Mouse (Mus musculus): ENCODE measurements around the gene Sema6d. TPM values are rescaled to one million over a fixed set of nuclear protein-coding genes. Genes with fewer than 3 reads are reported as not detected.

Gene Sema6d
- polyA plus RNA-seq, 1 experiment from 2014 or later = 27.7 TPM

DNA sequence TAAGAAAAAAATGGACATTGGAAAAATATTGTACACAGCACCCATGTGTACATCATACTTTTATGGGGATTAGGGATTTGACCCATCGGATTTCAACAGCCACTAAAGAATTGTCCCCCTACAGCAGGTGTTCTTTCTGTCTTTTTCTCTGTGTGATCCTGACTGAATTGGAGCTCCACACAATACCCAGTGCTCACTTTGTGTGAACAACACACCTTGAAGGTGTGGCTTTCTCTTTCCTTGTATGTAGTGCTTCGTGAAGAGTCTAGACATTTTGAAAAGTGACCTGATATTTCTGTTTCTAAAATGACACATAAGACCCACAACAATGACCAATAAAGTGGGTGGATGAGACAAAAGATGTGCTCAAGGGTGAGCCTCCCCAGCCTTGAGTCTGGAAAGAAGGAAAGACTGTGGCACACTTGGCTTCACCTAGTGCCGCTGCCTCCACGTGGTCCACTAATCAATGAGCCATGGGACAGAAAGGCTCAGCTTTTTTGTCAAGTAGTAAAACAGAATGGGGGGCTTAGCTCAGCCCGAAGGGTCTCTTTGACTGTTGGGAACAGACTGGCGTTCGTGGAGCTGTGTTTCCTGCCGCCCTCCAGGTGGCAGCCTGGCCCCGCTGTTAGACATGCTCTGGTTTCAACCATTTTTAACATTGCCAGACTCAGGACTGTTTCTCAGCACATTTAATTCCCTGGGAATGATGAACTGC, 10.9 kb downstream of the Sema6d start:
- WGBS = 24% methylated on average over 9 of the region's 9 CpGs

GRCm38 (mm10) chr2:124101201-124101517, 11.4 kb downstream of the Sema6d start:
- H3K36me3 ChIP-seq (ENCODE audit: control insufficient read depth, insufficient read depth, low read length) = no peaks in the 10 kb centered on the region
- no peaks in the 10 kb centered on the region for H3K27me3 ChIP-seq (ENCODE audit: control insufficient read depth, insufficient read depth, low read length)
- H3K4me1 ChIP-seq (ENCODE audit: control insufficient read depth in 2 of 2, insufficient read depth in 2 of 2, low read length in 2 of 2) = 0 out of 4 replicates have a peak, but pooled peaks cover 0 to 7% of the 10 kb centered on the region in 2 experiments
- no peaks in the 10 kb centered on the region for H3K9me3 ChIP-seq (ENCODE audit: control insufficient read depth, low read length)
- ATAC-seq (ENCODE audit: insufficient number of reproducible peaks, insufficient read depth, low FRiP score, low read depth) = no peak
- H3K4me2 ChIP-seq (ENCODE audit: low read length) = no peak overlapping the region
- H3K4me3 ChIP-seq (ENCODE audit: control insufficient read depth in 1 of 2, insufficient read depth in 1 of 2, low read depth in 1 of 2, low read length in 2 of 2) = no peak overlapping the region
- H3K9ac ChIP-seq (ENCODE audit: low read length) = no peak overlapping the region
- H3K27ac ChIP-seq (replicated peaks in 1 of 2; ENCODE audit: control insufficient read depth in 1 of 2, insufficient read depth in 1 of 2, low read depth in 2 of 2, low read length in 2 of 2) = no peak overlapping the region

More for the DNA sequence above, 10.9 kb downstream of the Sema6d start:
- Histone ChIP-seq H3K9ac (ENCODE audit: low read length) (no peak overlapping the region), H3K27ac (replicated peaks in 1 of 2; ENCODE audit: control insufficient read depth in 1 of 2, insufficient read depth in 1 of 2, low read depth in 2 of 2, low read length in 2 of 2) (no peak overlapping the region), H3K9me3 (ENCODE audit: control insufficient read depth, low read length) (no peaks in the 10 kb centered on the region), H3K27me3 (ENCODE audit: control insufficient read depth, insufficient read depth, low read length) (no peaks in the 10 kb centered on the region), H3K4me2 (ENCODE audit: low read length) (no peak overlapping the region), H3K4me3 (ENCODE audit: control insufficient read depth in 1 of 2, insufficient read depth in 1 of 2, low read depth in 1 of 2, low read length in 2 of 2) (no peak overlapping the region), H3K4me1 (ENCODE audit: control insufficient read depth in 2 of 2, insufficient read depth in 2 of 2, low read length in 2 of 2) (0 out of 4 replicates have a peak, but pooled peaks cover 0 to 7% of the 10 kb centered on the region in 2 experiments), H3K36me3 (ENCODE audit: control insufficient read depth, insufficient read depth, low read length) (no peaks in the 10 kb centered on the region)
- 0 out of 2 replicates have a peak, but pooled peaks have one; percentile 31 for ATAC-seq (ENCODE audit: insufficient number of reproducible peaks, insufficient read depth, low FRiP score, low read depth)

GRCm38 (mm10) chr2:124101580-124101979, 11.8 kb downstream of the Sema6d start:
- Histone ChIP-seq H3K27me3 (ENCODE audit: control insufficient read depth, insufficient read depth, low read length) (no peaks in the 10 kb centered on the region), H3K27ac (replicated peaks in 1 of 2; ENCODE audit: control insufficient read depth in 1 of 2, insufficient read depth in 1 of 2, low read depth in 2 of 2, low read length in 2 of 2) (no peak overlapping the region), H3K9me3 (ENCODE audit: control insufficient read depth, low read length) (no peaks in the 10 kb centered on the region), H3K9ac (ENCODE audit: low read length) (no peak overlapping the region), H3K4me3 (ENCODE audit: control insufficient read depth in 1 of 2, insufficient read depth in 1 of 2, low read depth in 1 of 2, low read length in 2 of 2) (no peak overlapping the region), H3K36me3 (ENCODE audit: control insufficient read depth, insufficient read depth, low read length) (no peaks in the 10 kb centered on the region), H3K4me1 (ENCODE audit: control insufficient read depth in 2 of 2, insufficient read depth in 2 of 2, low read length in 2 of 2) (0 out of 4 replicates have a peak, but pooled peaks cover 0 to 7% of the 10 kb centered on the region in 2 experiments), H3K4me2 (ENCODE audit: low read length) (no peak overlapping the region)
- no peak for ATAC-seq (ENCODE audit: insufficient number of reproducible peaks, insufficient read depth, low FRiP score, low read depth)
- 39% methylated on average over 5 of the region's 5 CpGs for WGBS

DNA sequence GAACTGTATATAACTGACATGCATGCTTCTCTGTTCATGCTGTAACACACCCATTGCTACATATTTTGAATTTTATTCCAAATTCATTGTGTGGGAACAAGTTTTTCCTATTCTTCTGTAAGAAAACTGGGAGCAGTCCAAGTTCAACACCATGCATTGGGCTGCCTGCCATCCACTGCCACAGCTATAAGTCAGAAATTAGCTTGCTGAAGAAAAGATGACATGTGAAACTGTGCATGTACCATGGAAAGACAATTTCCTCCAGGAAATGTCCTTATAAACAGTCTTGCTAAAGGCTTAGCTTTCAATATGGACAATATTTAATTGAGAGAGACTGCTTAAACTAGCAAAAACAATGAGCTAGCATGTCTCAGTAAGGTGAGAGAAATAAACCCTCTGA, 13.5 kb downstream of the Sema6d start:
- H3K4me1 ChIP-seq (ENCODE audit: control insufficient read depth in 2 of 2, insufficient read depth in 2 of 2, low read length in 2 of 2) = 0 out of 4 replicates have a peak, but pooled peaks cover 0 to 7% of the 10 kb centered on the region in 2 experiments
- no peaks in the 10 kb centered on the region for H3K9me3 ChIP-seq (ENCODE audit: control insufficient read depth, low read length)
- H3K36me3 ChIP-seq (ENCODE audit: control insufficient read depth, insufficient read depth, low read length) = no peaks in the 10 kb centered on the region
- H3K9ac ChIP-seq (ENCODE audit: low read length) = no peak overlapping the region
- no peaks in the 10 kb centered on the region for H3K27me3 ChIP-seq (ENCODE audit: control insufficient read depth, insufficient read depth, low read length)
- ATAC-seq (ENCODE audit: insufficient number of reproducible peaks, insufficient read depth, low FRiP score, low read depth) = no peak
- H3K4me3 ChIP-seq (ENCODE audit: control insufficient read depth in 1 of 2, insufficient read depth in 1 of 2, low read depth in 1 of 2, low read length in 2 of 2) = no peak overlapping the region
- H3K27ac ChIP-seq (replicated peaks in 1 of 2; ENCODE audit: control insufficient read depth in 1 of 2, insufficient read depth in 1 of 2, low read depth in 2 of 2, low read length in 2 of 2) = no peak overlapping the region
- no peak overlapping the region for H3K4me2 ChIP-seq (ENCODE audit: low read length)

DNA sequence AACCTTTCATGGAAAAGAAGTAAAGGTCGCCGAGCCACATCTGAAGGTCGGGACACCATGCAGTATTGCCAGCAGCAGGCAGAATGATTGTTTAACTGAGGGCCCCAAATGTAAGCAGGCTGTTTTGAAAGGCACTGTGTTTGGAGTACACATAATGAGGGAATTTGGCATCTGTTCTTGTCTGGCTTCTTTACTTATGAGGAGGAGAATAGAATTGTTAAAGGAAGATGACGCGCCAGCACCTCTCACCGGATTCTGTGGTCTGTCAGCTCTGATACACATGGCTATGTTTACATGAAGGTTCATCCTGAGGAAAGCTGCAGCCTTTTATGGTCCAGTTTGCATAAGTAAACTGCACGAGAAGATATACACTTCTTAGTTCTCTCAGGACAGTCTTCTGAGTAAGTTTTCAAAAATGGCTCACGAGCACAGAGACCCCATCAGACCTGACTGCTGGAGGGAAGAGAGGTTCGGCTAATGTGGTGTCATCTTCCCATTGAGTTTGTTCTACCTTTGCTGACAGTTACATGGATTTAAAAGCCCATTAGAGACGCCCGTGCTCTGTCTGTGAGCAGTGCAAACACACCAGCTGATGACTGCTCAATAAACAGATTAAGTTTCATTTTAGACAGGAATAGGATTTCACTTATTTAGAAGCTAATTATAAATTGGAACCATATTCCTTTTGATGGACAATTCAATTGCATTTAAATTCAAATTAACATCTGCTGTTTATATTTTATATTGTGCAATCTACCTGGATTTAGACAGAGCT, 28.9 kb downstream of the Sema6d start:
- WGBS = 76% methylated on average over 11 of the region's 11 CpGs

GRCm38 (mm10) chr2:124120355-124120754, 30.6 kb downstream of the Sema6d start:
- no peaks in the 10 kb centered on the region for H3K9me3 ChIP-seq (ENCODE audit: control insufficient read depth, low read length)
- WGBS = 18% methylated on average over 1 of the region's 1 CpGs
- H3K4me2 ChIP-seq (ENCODE audit: low read length) = no peak overlapping the region
- no peaks in the 10 kb centered on the region for H3K27me3 ChIP-seq (ENCODE audit: control insufficient read depth, insufficient read depth, low read length)
- peak overlapping the region in 1 of 2 experiments; percentile 67; a peak in 2 of 4 replicates for H3K27ac ChIP-seq (replicated peaks in 1 of 2; ENCODE audit: control insufficient read depth in 1 of 2, insufficient read depth in 1 of 2, low read depth in 2 of 2, low read length in 2 of 2)
- no peak overlapping the region for H3K9ac ChIP-seq (ENCODE audit: low read length)
- ATAC-seq (ENCODE audit: insufficient number of reproducible peaks, insufficient read depth, low FRiP score, low read depth) = peak; percentile 43; the same call in 1 of the 2 replicates
- H3K4me3 ChIP-seq (ENCODE audit: control insufficient read depth in 1 of 2, insufficient read depth in 1 of 2, low read depth in 1 of 2, low read length in 2 of 2) = no peak overlapping the region
- no peaks in the 10 kb centered on the region for H3K36me3 ChIP-seq (ENCODE audit: control insufficient read depth, insufficient read depth, low read length)
- peaks cover 2 to 7% of the 10 kb centered on the region in 2 experiments for H3K4me1 ChIP-seq (ENCODE audit: control insufficient read depth in 2 of 2, insufficient read depth in 2 of 2, low read length in 2 of 2)

More for the DNA sequence above, 28.9 kb downstream of the Sema6d start:
- ATAC-seq (ENCODE audit: insufficient number of reproducible peaks, insufficient read depth, low FRiP score, low read depth) = no peak
- Histone ChIP-seq H3K4me2 (ENCODE audit: low read length) (no peak overlapping the region), H3K4me1 (ENCODE audit: control insufficient read depth in 2 of 2, insufficient read depth in 2 of 2, low read length in 2 of 2) (peaks cover 2 to 7% of the 10 kb centered on the region in 2 experiments), H3K9ac (ENCODE audit: low read length) (no peak overlapping the region), H3K9me3 (ENCODE audit: control insufficient read depth, low read length) (no peaks in the 10 kb centered on the region), H3K27ac (replicated peaks in 1 of 2; ENCODE audit: control insufficient read depth in 1 of 2, insufficient read depth in 1 of 2, low read depth in 2 of 2, low read length in 2 of 2) (no peak overlapping the region), H3K36me3 (ENCODE audit: control insufficient read depth, insufficient read depth, low read length) (no peaks in the 10 kb centered on the region), H3K4me3 (ENCODE audit: control insufficient read depth in 1 of 2, insufficient read depth in 1 of 2, low read depth in 1 of 2, low read length in 2 of 2) (no peak overlapping the region), H3K27me3 (ENCODE audit: control insufficient read depth, insufficient read depth, low read length) (no peaks in the 10 kb centered on the region)

DNA sequence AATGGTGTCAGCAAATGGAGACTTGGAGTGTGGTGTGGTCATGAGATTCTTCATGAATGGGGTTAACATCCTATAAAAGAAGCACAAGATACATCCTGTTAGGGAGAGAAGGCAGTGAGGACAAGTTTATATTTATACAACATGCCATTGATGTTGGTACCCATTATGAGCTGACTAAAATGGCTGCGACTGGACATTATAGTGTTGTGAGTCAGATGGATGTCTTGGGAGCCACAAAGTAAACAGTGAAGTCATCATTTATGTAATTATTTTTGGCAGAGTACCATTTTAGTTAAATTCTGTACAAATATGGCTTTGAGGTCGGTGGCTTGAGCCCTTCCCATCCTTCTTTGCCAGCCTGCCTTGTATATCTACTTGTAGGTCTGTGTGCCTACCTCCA, 31.8 kb downstream of the Sema6d start:
- Histone ChIP-seq H3K4me1 (ENCODE audit: control insufficient read depth in 2 of 2, insufficient read depth in 2 of 2, low read length in 2 of 2) (peaks cover 2 to 12% of the 10 kb centered on the region in 2 experiments), H3K4me2 (ENCODE audit: low read length) (no peak overlapping the region), H3K4me3 (ENCODE audit: control insufficient read depth in 1 of 2, insufficient read depth in 1 of 2, low read depth in 1 of 2, low read length in 2 of 2) (no peak overlapping the region), H3K27ac (replicated peaks in 1 of 2; ENCODE audit: control insufficient read depth in 1 of 2, insufficient read depth in 1 of 2, low read depth in 2 of 2, low read length in 2 of 2) (no peak overlapping the region), H3K9ac (ENCODE audit: low read length) (no peak overlapping the region), H3K9me3 (ENCODE audit: control insufficient read depth, low read length) (no peaks in the 10 kb centered on the region), H3K36me3 (ENCODE audit: control insufficient read depth, insufficient read depth, low read length) (no peaks in the 10 kb centered on the region), H3K27me3 (ENCODE audit: control insufficient read depth, insufficient read depth, low read length) (no peaks in the 10 kb centered on the region)
- ATAC-seq (ENCODE audit: insufficient number of reproducible peaks, insufficient read depth, low FRiP score, low read depth) = no peak
- 94% methylated on average over 2 of the region's 2 CpGs for WGBS

All from heart, embryonic 14.5 days (tissue).